ENCODE assay signal across 16 mouse cellular contexts in genomic region chr6:53854226-53854625, GRCm38 (mm10). TPM values are rescaled to one million over a fixed set of nuclear protein-coding genes. Genes with fewer than 3 reads are reported as not detected.
A peak's percentile ranks its signal among the peaks of the same experiment; 100 is the strongest.
DNase-seq lines count a peak whose midpoint lies in the region; ATAC-seq lines count a peak whose summit lies in the region.
"Had no signal": no experiment of that assay in that cellular context is flagged by ENCODE, and none has a peak within 500 bp of the region (broad histone marks: within the 10 kb centered on the region; RNA-seq: fewer than 3 reads in every experiment).

No protein-coding gene starts in this region.

- H3K4me2 ChIP-seq in hindbrain, embryonic 13.5 days: no peak overlapping the region
- H3K4me2 ChIP-seq in hindbrain, embryonic 14.5 days (replicated peaks): no peak overlapping the region
- H3K4me2 ChIP-seq in embryonic facial prominence, embryonic 14.5 days (ENCODE audit: low read depth, low read length): no peak overlapping the region

- H3K4me1 ChIP-seq in hindbrain, embryonic 13.5 days (replicated peaks): peaks cover 10% of the 10 kb centered on the region
- H3K4me1 ChIP-seq in hindbrain, embryonic 14.5 days (replicated peaks; ENCODE audit: control insufficient read depth, insufficient read depth, low read length): no peaks in the 10 kb centered on the region
- peaks cover 39% of the 10 kb centered on the region for H3K4me1 ChIP-seq in embryonic facial prominence, embryonic 14.5 days (ENCODE audit: control insufficient read depth, insufficient read depth, low read length)

- H3K27me3 ChIP-seq in hindbrain, embryonic 13.5 days: no peaks in the 10 kb centered on the region
- H3K27me3 ChIP-seq in hindbrain, embryonic 14.5 days (ENCODE audit: control insufficient read depth, insufficient read depth, low read length): no peaks in the 10 kb centered on the region
- no peaks in the 10 kb centered on the region for H3K27me3 ChIP-seq in embryonic facial prominence, embryonic 14.5 days (replicated peaks; ENCODE audit: control insufficient read depth, insufficient read depth, low read length)
- H3K27me3 ChIP-seq: CH12.LX had no signal

- ATAC-seq in hindbrain, embryonic 13.5 days (ENCODE audit: low FRiP score): no peak
- ATAC-seq in hindbrain, embryonic 14.5 days (ENCODE audit: low FRiP score): no peak
- ATAC-seq in embryonic facial prominence, embryonic 14.5 days (ENCODE audit: low read depth): no peak
- no peak for ATAC-seq in inflammation-experienced regulatory T-cells, adult 6 months

- H3K4me3 ChIP-seq in hindbrain, embryonic 13.5 days: no peak overlapping the region
- H3K4me3 ChIP-seq in hindbrain, embryonic 14.5 days (replicated peaks; ENCODE audit: low read length): no peak overlapping the region
- H3K4me3 ChIP-seq in embryonic facial prominence, embryonic 14.5 days (ENCODE audit: low read depth, low read length): no peak overlapping the region

- no peaks in the 10 kb centered on the region for H3K9me3 ChIP-seq in hindbrain, embryonic 13.5 days
- H3K9me3 ChIP-seq in hindbrain, embryonic 14.5 days (ENCODE audit: control insufficient read depth, low read length): no peaks in the 10 kb centered on the region
- H3K9me3 ChIP-seq in embryonic facial prominence, embryonic 14.5 days (ENCODE audit: control insufficient read depth, low read length): no peaks in the 10 kb centered on the region

- no peak overlapping the region for H3K9ac ChIP-seq in hindbrain, embryonic 13.5 days
- H3K9ac ChIP-seq in hindbrain, embryonic 14.5 days: no peak overlapping the region
- no peak overlapping the region for H3K9ac ChIP-seq in embryonic facial prominence, embryonic 14.5 days (ENCODE audit: low read depth, low read length)

- H3K27ac ChIP-seq in hindbrain, embryonic 13.5 days: 0 out of 2 replicates have a peak overlapping the region, but pooled peaks have one; percentile 18
- H3K27ac ChIP-seq in hindbrain, embryonic 14.5 days: no peak overlapping the region
- H3K27ac ChIP-seq in embryonic facial prominence, embryonic 14.5 days (replicated peaks; ENCODE audit: low read depth, low read length): 0 out of 2 replicates have a peak overlapping the region, but pooled peaks have one; percentile 33

- 82% methylated on average over 2 of the region's 2 CpGs for WGBS in hindbrain, embryonic 13.5 days
- WGBS in hindbrain, embryonic 14.5 days: 84% methylated on average over 2 of the region's 2 CpGs
- WGBS in embryonic facial prominence, embryonic 14.5 days: 74% methylated on average over 2 of the region's 2 CpGs

- no peaks in the 10 kb centered on the region for H3K36me3 ChIP-seq in hindbrain, embryonic 13.5 days
- no peaks in the 10 kb centered on the region for H3K36me3 ChIP-seq in hindbrain, embryonic 14.5 days (replicated peaks; ENCODE audit: control insufficient read depth, insufficient read depth)
- no peaks in the 10 kb centered on the region for H3K36me3 ChIP-seq in embryonic facial prominence, embryonic 14.5 days (ENCODE audit: control insufficient read depth, insufficient read depth, low read length)

- intact Hi-C loops in left cerebral cortex, postnatal 14 days (cut with DNase I): no loop called here

- no peak for DNase-seq in hindbrain, embryonic 14.5 days (ENCODE audit: low spot score)
- peak; percentile 8 to 23 for DNase-seq in left cerebral cortex, postnatal 14 days (ENCODE audit: low spot score in 2 of 2)
- DNase-seq in left cerebral cortex, adult 18-20 months (ENCODE audit: low spot score in 2 of 2): no peak
- peak; percentile 12 for DNase-seq in Muller cell, postnatal 12 days (ENCODE audit: inconsistent ontology term)
- no peak for DNase-seq in embryonic facial prominence, embryonic 14.5 days (ENCODE audit: low spot score)
- DNase-seq in urinary bladder, adult 2 months (ENCODE audit: low spot score): no peak
- DNase-seq: adrenal gland, postnatal 36 days; cerebellum, adult 9-10 months; liver; lung, postnatal 36 days had no signal

RNA-seq across cellular contexts. Expression of gene Tril, which starts 33.6 kb away (rescaled TPM):
- 13.2 and 13.9 TPM in 2 replicates for polyA plus RNA-seq in hindbrain, embryonic 13.5 days (2015; fragmentation: Nextera tagmentation; extraction: Ambion mirVana)
- 14.3 and 16.2 TPM in 2 replicates for polyA plus RNA-seq in hindbrain, embryonic 14.5 days (2014; fragmentation: Nextera tagmentation; extraction: Ambion mirVana)
- 10 to 100 TPM; 43.0 to 47.2 TPM for total RNA-seq in left cerebral cortex, postnatal 14 days (2021)
- total RNA-seq in left cerebral cortex, adult 18-20 months (2021): 10 to 100 TPM; 33.0 to 33.6 TPM
- 27.0 and 35.9 TPM in 2 replicates for polyA plus RNA-seq in embryonic facial prominence, embryonic 14.5 days (2014; fragmentation: Nextera tagmentation; extraction: Ambion mirVana)
- not detected for polyA plus RNA-seq in inflammation-experienced regulatory T-cells, adult 6 months (2017; shearing (Covaris generic))
- 8.7 and 12.6 TPM in 2 replicates for polyA plus RNA-seq in urinary bladder, adult 2 months (2012; rRNA removed)
- total RNA-seq: CH12.LX; common myeloid progenitor, adult 5-6 weeks; megakaryocyte-erythroid progenitor cell, adult 5-6 weeks; MEL had no signal

Comparison
In these comparisons a context has a peak if more than half of its experiments do, and no peak if none do; other contexts are left out.
1. DNase-seq: peak in left cerebral cortex, postnatal 14 days (2 of 2) and Muller cell, postnatal 12 days (single experiment); none in hindbrain, embryonic 14.5 days (single experiment), left cerebral cortex, adult 18-20 months (0 of 2), embryonic facial prominence, embryonic 14.5 days (single experiment) and urinary bladder, adult 2 months (single experiment).